Mouse (Mus musculus) kidney, adult 2 months (tissue): Measurements from ENCODE around the gene Siglec1.

Source experiments
- CTCF ChIP-seq: fragments of 200-500 bp; conservative IDR thresholded peaks from 2 replicates; pipeline ENCODE4 v1.5.1; 2011; ENCODE audit warnings: low read depth, mild to moderate bottlenecking, control low read depth, low read length, moderate library complexity, mixed read lengths; ENCODE audit not compliant: insufficient read depth, insufficient read length
- POLR2A ChIP-seq: fragments of 200-500 bp; IDR thresholded peaks from one replicate; pipeline ENCODE4 v1.6.1; 2011; ENCODE audit warnings: low read depth, low read length, control low read depth

GRCm38 (mm10) chr2:131030561-131030960, 56.0 kb downstream of the Siglec1 start:
- TF ChIP-seq CTCF = no peak
- no peak for TF ChIP-seq POLR2A
